Mouse (Mus musculus): Measurements from ENCODE around the gene Dbt. TPM values are rescaled to one million over a fixed set of nuclear protein-coding genes. Genes with fewer than 3 reads are reported as not detected.
A peak's percentile ranks its signal among the peaks of the same experiment; 100 is the strongest.

Dbt gene
- polyA plus RNA-seq, 1 experiment from 2014 or later, result 14.8 TPM

DNA sequence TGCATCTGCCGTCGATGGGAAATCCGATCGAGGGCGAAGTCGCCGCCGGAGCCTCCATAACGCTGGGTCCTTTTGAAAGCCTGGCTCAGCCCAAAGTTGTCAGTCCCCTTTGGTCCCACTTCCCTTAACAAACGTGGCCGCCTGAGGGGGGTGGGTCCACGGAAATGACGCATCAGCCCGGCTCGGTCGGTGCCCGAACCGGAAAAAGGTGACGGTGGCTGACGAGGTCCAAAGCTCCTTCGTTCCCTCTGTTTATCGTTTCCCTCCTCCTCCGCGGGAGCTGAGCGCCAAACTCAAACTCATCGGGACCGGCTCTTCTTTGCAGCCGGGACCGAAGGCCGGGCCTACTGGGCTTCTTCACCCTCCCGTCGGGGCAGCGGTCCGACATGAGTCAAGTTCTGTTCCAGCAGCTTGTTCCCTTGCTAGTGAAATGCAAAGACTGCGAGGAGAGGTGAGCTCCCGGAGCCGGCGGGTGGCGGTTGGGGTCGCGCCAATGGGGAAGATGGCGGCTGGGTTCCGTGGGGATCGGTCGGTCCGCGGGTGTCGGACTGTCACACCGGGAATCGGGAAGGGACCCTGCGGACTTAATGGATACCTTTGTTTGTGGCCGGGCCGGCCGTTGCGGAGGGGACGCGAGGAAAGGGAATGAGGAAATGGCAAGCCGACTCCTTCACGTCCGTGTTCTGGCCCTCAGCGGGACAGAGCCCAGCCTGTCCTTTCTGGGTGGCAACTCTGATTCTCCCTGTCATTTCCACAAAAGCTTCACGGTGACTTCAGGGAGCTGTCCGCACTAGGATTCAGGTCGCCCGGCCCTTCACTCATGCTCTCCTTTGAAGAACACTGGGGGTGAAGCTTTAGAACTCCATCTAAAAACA lies 82.1 kb downstream of the Dbt start, which contains the start of gene Sass6:
Gene Sass6, plus strand, starts transcription at position 255 of the 875 bp plus-strand sequence.
- peak within 1 kb of the TSS; percentile 84 for H3K9ac ChIP-seq (ENCODE audit: low read length)
- no peaks in the 10 kb centered on the region for H3K9me3 ChIP-seq (ENCODE audit: control insufficient read depth, low read length)
- no peaks in the 10 kb centered on the region for H3K4me1 ChIP-seq (ENCODE audit: control insufficient read depth, insufficient read depth, low read length)
- peaks cover 4% of the 10 kb centered on the region; the same call in 1 of the 2 replicates for H3K36me3 ChIP-seq (ENCODE audit: control insufficient read depth, insufficient read depth, low read length)
- H3K4me2 ChIP-seq (ENCODE audit: low read depth, severe bottlenecking), result peak within 1 kb of the TSS; percentile 49
- ATAC-seq (ENCODE audit: insufficient number of reproducible peaks, low FRiP score, low TSS enrichment, low read depth) (peak; percentile 94), DNase-seq (ENCODE audit: low spot score) (peak; percentile 99)
- peak within 1 kb of the TSS; percentile 61 for H3K4me3 ChIP-seq (ENCODE audit: low read depth, low read length)
- under 1% methylated on average over 65 of the region's 65 CpGs for WGBS
- no peak within 1 kb of the TSS for H3K27ac ChIP-seq (replicated peaks; ENCODE audit: low read depth, low read length)
- H3K27me3 ChIP-seq (ENCODE audit: control insufficient read depth, insufficient read depth, low read length), result no peaks in the 10 kb centered on the region

DNA sequence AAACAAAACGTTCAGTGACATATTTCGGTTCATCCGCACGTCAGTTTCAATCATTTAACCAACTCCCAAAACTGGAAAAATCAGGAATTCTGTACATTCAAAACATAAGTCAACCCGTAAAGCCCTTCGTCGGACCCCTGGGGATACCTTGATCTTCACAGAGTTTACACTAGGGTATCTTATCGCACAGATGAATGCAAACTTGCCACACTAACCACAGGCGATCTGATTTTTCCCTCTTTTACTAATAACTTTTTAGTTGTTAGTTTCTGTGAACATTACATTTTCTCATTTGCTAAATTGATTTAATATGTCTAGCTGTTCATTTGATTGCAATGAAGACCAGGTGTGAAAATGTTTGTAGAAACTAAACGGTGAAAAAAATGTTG lies 82.7 kb downstream of the Dbt start:
- H3K4me3 ChIP-seq (ENCODE audit: low read depth, low read length), result peak overlapping the region; percentile 61
- peaks cover 2% of the 10 kb centered on the region; the same call in 1 of the 2 replicates for H3K36me3 ChIP-seq (ENCODE audit: control insufficient read depth, insufficient read depth, low read length)
- H3K4me1 ChIP-seq (ENCODE audit: control insufficient read depth, insufficient read depth, low read length), result no peaks in the 10 kb centered on the region
- ATAC-seq (ENCODE audit: insufficient number of reproducible peaks, low FRiP score, low TSS enrichment, low read depth) (no peak), DNase-seq (ENCODE audit: low spot score) (no peak)
- no peaks in the 10 kb centered on the region for H3K9me3 ChIP-seq (ENCODE audit: control insufficient read depth, low read length)
- peak overlapping the region; percentile 49 for H3K4me2 ChIP-seq (ENCODE audit: low read depth, severe bottlenecking)
- H3K9ac ChIP-seq (ENCODE audit: low read length), result peak overlapping the region; percentile 84
- H3K27me3 ChIP-seq (ENCODE audit: control insufficient read depth, insufficient read depth, low read length), result no peaks in the 10 kb centered on the region
- WGBS, result 10% methylated on average over 10 of the region's 10 CpGs
- no peak overlapping the region for H3K27ac ChIP-seq (replicated peaks; ENCODE audit: low read depth, low read length)

Other genes with a start within 250 kb of the Dbt start
- gene Cdc14a, start 89.0 kb upstream of the Dbt start, polyA plus RNA-seq (2014; fragmentation: Nextera tagmentation; extraction: Ambion mirVana), result 11.6 and 12.7 TPM in 2 replicates
- gene Rtca, start 4.9 kb upstream of the Dbt start, polyA plus RNA-seq (2014; fragmentation: Nextera tagmentation; extraction: Ambion mirVana), result 99.6 and 104 TPM in 2 replicates
- 0.37 and 0.79 TPM in 2 replicates for gene Lrrc39, start 49.9 kb downstream of the Dbt start, polyA plus RNA-seq (2014; fragmentation: Nextera tagmentation; extraction: Ambion mirVana)
- gene Sass6, start 81.9 kb downstream of the Dbt start, polyA plus RNA-seq (2014; fragmentation: Nextera tagmentation; extraction: Ambion mirVana), result 34.3 and 39.7 TPM in 2 replicates
- 26.2 and 33.8 TPM in 2 replicates for gene Trmt13, start 101.5 kb downstream of the Dbt start, polyA plus RNA-seq (2014; fragmentation: Nextera tagmentation; extraction: Ambion mirVana)
- 86.0 and 94.3 TPM in 2 replicates for gene Mfsd14a, start 149.6 kb downstream of the Dbt start, polyA plus RNA-seq (2014; fragmentation: Nextera tagmentation; extraction: Ambion mirVana)
- not detected in 2 replicates for gene Gm43191, start 168.2 kb downstream of the Dbt start, polyA plus RNA-seq (2014; fragmentation: Nextera tagmentation; extraction: Ambion mirVana)
- 6.8 and 8.5 TPM in 2 replicates for gene Slc35a3, start 199.8 kb downstream of the Dbt start, polyA plus RNA-seq (2014; fragmentation: Nextera tagmentation; extraction: Ambion mirVana)